In genomic region chr6:120470666-120471065, GRCm38 (mm10) we compare ENCODE assay signal across 11 mouse cellular contexts. TPM values are rescaled to one million over a fixed set of nuclear protein-coding genes. Genes with fewer than 3 reads are reported as not detected.
DNase-seq lines count a peak whose midpoint lies in the region; ATAC-seq lines count a peak whose summit lies in the region.
"Had no signal": no experiment of that assay in that cellular context is flagged by ENCODE, and none has a peak within 500 bp of the region (broad histone marks: within the 10 kb centered on the region; RNA-seq: fewer than 3 reads in every experiment).

No protein-coding gene starts in this region.

- 88% methylated on average over 1 of the region's 1 CpGs for WGBS in hindbrain, embryonic 10.5 days
- 84% methylated on average over 1 of the region's 1 CpGs for WGBS in hindbrain, embryonic 16.5 days
- WGBS in intestine, embryonic 15.5 days, result 82% methylated on average over 1 of the region's 1 CpGs

- no peak overlapping the region for H3K9ac ChIP-seq in hindbrain, embryonic 16.5 days (ENCODE audit: low read depth, low read length)
- no peak overlapping the region for H3K9ac ChIP-seq in intestine, embryonic 15.5 days
- H3K9ac ChIP-seq: heart, embryonic 15.5 days had no signal

- H3K4me1 ChIP-seq in hindbrain, embryonic 10.5 days (replicated peaks), result peaks cover 43% of the 10 kb centered on the region
- peaks cover 17% of the 10 kb centered on the region for H3K4me1 ChIP-seq in hindbrain, embryonic 16.5 days (ENCODE audit: control insufficient read depth, insufficient read depth, low read depth, low read length)
- no peaks in the 10 kb centered on the region for H3K4me1 ChIP-seq in intestine, embryonic 15.5 days (replicated peaks)

- 0 out of 2 replicates have a peak, but pooled peaks cover 4% of the 10 kb centered on the region for H3K27me3 ChIP-seq in hindbrain, embryonic 10.5 days (ENCODE audit: insufficient read depth, poor library complexity, severe bottlenecking)
- H3K27me3 ChIP-seq in hindbrain, embryonic 16.5 days (replicated peaks; ENCODE audit: control insufficient read depth, insufficient read depth, low read length), result no peaks in the 10 kb centered on the region
- H3K27me3 ChIP-seq in intestine, embryonic 15.5 days (replicated peaks), result no peaks in the 10 kb centered on the region
- H3K27me3 ChIP-seq: heart, embryonic 15.5 days had no signal

- no peak for ATAC-seq in hindbrain, embryonic 16.5 days
- ATAC-seq in intestine, embryonic 15.5 days, result no peak

- no peaks in the 10 kb centered on the region for H3K9me3 ChIP-seq in hindbrain, embryonic 10.5 days
- no peaks in the 10 kb centered on the region for H3K9me3 ChIP-seq in hindbrain, embryonic 16.5 days (ENCODE audit: control insufficient read depth, low read length)
- no peaks in the 10 kb centered on the region for H3K9me3 ChIP-seq in intestine, embryonic 15.5 days
- H3K9me3 ChIP-seq: heart, embryonic 15.5 days had no signal

- no peak for DNase-seq in hindbrain, embryonic 10.5 days (ENCODE audit: low spot score)
- DNase-seq in A20 (ENCODE audit: low read depth, low spot score), result peak; percentile 83
- DNase-seq in adrenal gland, postnatal 14 days, result peak; percentile 45
- peak; percentile 54 to 65 for DNase-seq in monocyte, adult 2 months (ENCODE audit: low read depth in 1 of 2, low spot score in 2 of 2)
- no peak for DNase-seq in urinary bladder, adult 2 months (ENCODE audit: low spot score)
- DNase-seq in right cerebral cortex, adult 2 months (ENCODE audit: low spot score in 2 of 2), result no peak
- DNase-seq: kidney, postnatal 10 days had no signal

- no peak overlapping the region for H3K4me2 ChIP-seq in hindbrain, embryonic 16.5 days (ENCODE audit: low read length)
- H3K4me2 ChIP-seq in intestine, embryonic 15.5 days (replicated peaks), result no peak overlapping the region
- H3K4me2 ChIP-seq: heart, embryonic 15.5 days had no signal

- H3K36me3 ChIP-seq in hindbrain, embryonic 10.5 days, result no peaks in the 10 kb centered on the region
- no peaks in the 10 kb centered on the region for H3K36me3 ChIP-seq in hindbrain, embryonic 16.5 days (ENCODE audit: control insufficient read depth, insufficient read depth, low read length)
- H3K36me3 ChIP-seq in intestine, embryonic 15.5 days, result no peaks in the 10 kb centered on the region
- H3K36me3 ChIP-seq: heart, embryonic 15.5 days had no signal

- peak overlapping the region; percentile 2; the same call in 1 of the 2 replicates for H3K27ac ChIP-seq in hindbrain, embryonic 10.5 days
- no peak overlapping the region for H3K27ac ChIP-seq in hindbrain, embryonic 16.5 days (ENCODE audit: low read depth, low read length)
- H3K27ac ChIP-seq in intestine, embryonic 15.5 days, result no peak overlapping the region
- H3K27ac ChIP-seq: heart, embryonic 15.5 days had no signal

- no peak overlapping the region for H3K4me3 ChIP-seq in hindbrain, embryonic 10.5 days
- H3K4me3 ChIP-seq in hindbrain, embryonic 16.5 days (ENCODE audit: low read length), result no peak overlapping the region
- no peak overlapping the region for H3K4me3 ChIP-seq in intestine, embryonic 15.5 days (replicated peaks)
- H3K4me3 ChIP-seq: heart, embryonic 15.5 days had no signal

RNA-seq across cellular contexts. Expression of gene Il17ra, which starts 7.6 kb away (rescaled TPM):
- 5.4 and 6.2 TPM in 2 replicates for polyA plus RNA-seq in hindbrain, embryonic 10.5 days (2016; fragmentation: Nextera tagmentation; extraction: Ambion mirVana)
- polyA plus RNA-seq in hindbrain, embryonic 16.5 days (2015; fragmentation: Nextera tagmentation; extraction: Ambion mirVana), result 4.9 and 6.1 TPM in 2 replicates
- total RNA-seq in adrenal gland, postnatal 14 days (2021), result 9.1 and 15.0 TPM in 2 replicates
- 5.2 and 6.7 TPM in 2 replicates for polyA plus RNA-seq in intestine, embryonic 15.5 days (2015; fragmentation: Nextera tagmentation; extraction: Ambion mirVana)
- polyA plus RNA-seq in urinary bladder, adult 2 months (2012; rRNA removed), result 6.8 and 7.3 TPM in 2 replicates

RNA-seq across cellular contexts. Expression of gene Tmem121b, which starts 22.9 kb away (rescaled TPM):
- 0.52 and 1.1 TPM in 2 replicates for polyA plus RNA-seq in hindbrain, embryonic 10.5 days (2016; fragmentation: Nextera tagmentation; extraction: Ambion mirVana)
- polyA plus RNA-seq in hindbrain, embryonic 16.5 days (2015; fragmentation: Nextera tagmentation; extraction: Ambion mirVana), result 2.6 and 2.7 TPM in 2 replicates
- total RNA-seq in adrenal gland, postnatal 14 days (2021), result 0.15 and 0.23 TPM in 2 replicates
- 0.05 and 0.10 TPM in 2 replicates for polyA plus RNA-seq in intestine, embryonic 15.5 days (2015; fragmentation: Nextera tagmentation; extraction: Ambion mirVana)
- 0.01 TPM in 2 replicates for polyA plus RNA-seq in urinary bladder, adult 2 months (2012; rRNA removed)
- total RNA-seq: megakaryocyte-erythroid progenitor cell, adult 5-6 weeks had no signal
- polyA plus RNA-seq: heart, embryonic 15.5 days had no signal

Comparison
In these comparisons a context has a peak if more than half of its experiments do, and no peak if none do; other contexts are left out.
1. DNase-seq: peak in A20 (single experiment), adrenal gland, postnatal 14 days (single experiment) and monocyte, adult 2 months (2 of 2); none in hindbrain, embryonic 10.5 days (single experiment), urinary bladder, adult 2 months (single experiment) and right cerebral cortex, adult 2 months (0 of 2).